In genomic region chr17:7608046-7608445, GRCm38 (mm10) we compare ENCODE assay signal across 21 mouse cellular contexts.
DNase-seq lines count a peak whose midpoint lies in the region; ATAC-seq and TF ChIP-seq lines count a peak whose summit lies in the region.
"Had no signal": no experiment of that assay in that cellular context is flagged by ENCODE, and none has a peak within 500 bp of the region (broad histone marks: within the 10 kb centered on the region; RNA-seq: fewer than 3 reads in every experiment).

No protein-coding gene starts in this region.

- WGBS in cerebellum, adult 2 months: 23% methylated on average over 11 of the region's 11 CpGs
- WGBS in heart, embryonic 11.5 days (ENCODE audit: insufficient replicate concordance): 76% methylated on average over 11 of the region's 11 CpGs
- 58% methylated on average over 11 of the region's 11 CpGs for WGBS in midbrain, postnatal 0 days
- 81% methylated on average over 11 of the region's 11 CpGs for WGBS in midbrain, embryonic 13.5 days

- no peak for TF ChIP-seq POLR2A in cerebellum, adult 2 months (IDR thresholded peaks at IDR 0.05; ENCODE audit: borderline replicate concordance, insufficient read depth, low read length)

- no peaks in the 10 kb centered on the region for H3K27me3 ChIP-seq in cerebellum, adult 2 months (ENCODE audit: control insufficient read depth, insufficient read depth, low read length)
- no peaks in the 10 kb centered on the region for H3K27me3 ChIP-seq in heart, embryonic 11.5 days (ENCODE audit: control insufficient read depth, insufficient read depth, low read length)
- no peaks in the 10 kb centered on the region for H3K27me3 ChIP-seq in midbrain, postnatal 0 days (ENCODE audit: insufficient read depth, low read length)
- no peaks in the 10 kb centered on the region for H3K27me3 ChIP-seq in midbrain, embryonic 13.5 days
- H3K27me3 ChIP-seq: CH12.LX; heart, embryonic 13.5 days; limb, embryonic 15.5 days; liver, embryonic 15.5 days; megakaryocyte, embryonic 14.5 days; midbrain, embryonic 15.5 days; neural tube, embryonic 15.5 days; stomach, embryonic 15.5 days had no signal

- H3K9ac ChIP-seq in heart, embryonic 11.5 days (ENCODE audit: low read depth, low read length): no peak overlapping the region
- H3K9ac ChIP-seq in midbrain, postnatal 0 days (replicated peaks; ENCODE audit: low read length, poor library complexity, severe bottlenecking): no peak overlapping the region
- no peak overlapping the region for H3K9ac ChIP-seq in midbrain, embryonic 13.5 days (replicated peaks)
- H3K9ac ChIP-seq: heart, embryonic 13.5 days; limb, embryonic 15.5 days; liver, embryonic 15.5 days; midbrain, embryonic 15.5 days; neural tube, embryonic 15.5 days; stomach, embryonic 15.5 days had no signal

- peak; percentile 9 to 10 for DNase-seq in cerebellum, adult 2 months
- DNase-seq in cerebellum, adult 9-11 months: no peak
- DNase-seq in heart, adult 11 months: peak; percentile 91
- DNase-seq in midbrain, postnatal 0 days (ENCODE audit: low spot score): peak; percentile 3
- peak; percentile 71 for DNase-seq in skeletal muscle tissue, adult 2 months (ENCODE audit: low read depth, low spot score)
- no peak for DNase-seq in layer of hippocampus, adult 11-12 months (ENCODE audit: low spot score)
- DNase-seq: embryo, embryonic 11 days; kidney, adult 2 months; kidney, postnatal 10 days; right cerebral cortex, postnatal 25 days; thymus, adult 2 months had no signal

- ATAC-seq in heart, embryonic 11.5 days (replicated peaks; ENCODE audit: insufficient number of reproducible peaks, low FRiP score, low TSS enrichment): no peak
- no peak for ATAC-seq in midbrain, postnatal 0 days (ENCODE audit: low FRiP score)
- ATAC-seq in midbrain, embryonic 13.5 days: no peak
- ATAC-seq: midbrain, embryonic 15.5 days had no signal

- no peak overlapping the region for H3K27ac ChIP-seq in cerebellum, adult 2 months (ENCODE audit: insufficient read depth, low read length)
- no peak overlapping the region for H3K27ac ChIP-seq in heart, embryonic 11.5 days (ENCODE audit: low read depth, low read length)
- H3K27ac ChIP-seq in midbrain, postnatal 0 days (ENCODE audit: low read depth, low read length): no peak overlapping the region
- H3K27ac ChIP-seq in midbrain, embryonic 13.5 days: no peak overlapping the region
- H3K27ac ChIP-seq: heart, embryonic 13.5 days; limb, embryonic 15.5 days; liver, embryonic 15.5 days; midbrain, embryonic 15.5 days; neural tube, embryonic 15.5 days; stomach, embryonic 15.5 days had no signal

- no peak for TF ChIP-seq CTCF in cerebellum, adult 2 months (IDR thresholded peaks at IDR 0.05; ENCODE audit: borderline replicate concordance, insufficient read depth, low read depth, low read length)
- TF ChIP-seq CTCF in midbrain, postnatal 0 days (IDR thresholded peaks at IDR 0.05): no peak

- no peaks in the 10 kb centered on the region for H3K36me3 ChIP-seq in heart, embryonic 11.5 days (ENCODE audit: control insufficient read depth, insufficient read depth, low read length)
- H3K36me3 ChIP-seq in midbrain, postnatal 0 days (ENCODE audit: insufficient read depth, low read length): no peaks in the 10 kb centered on the region
- no peaks in the 10 kb centered on the region for H3K36me3 ChIP-seq in midbrain, embryonic 13.5 days
- H3K36me3 ChIP-seq: heart, embryonic 13.5 days; limb, embryonic 15.5 days; liver, embryonic 15.5 days; midbrain, embryonic 15.5 days; neural tube, embryonic 15.5 days; stomach, embryonic 15.5 days had no signal

- no peaks in the 10 kb centered on the region for H3K4me1 ChIP-seq in cerebellum, adult 2 months (ENCODE audit: control insufficient read depth, insufficient read depth, low read length)
- no peaks in the 10 kb centered on the region for H3K4me1 ChIP-seq in heart, embryonic 11.5 days (ENCODE audit: control insufficient read depth, insufficient read depth, low read length)
- H3K4me1 ChIP-seq in midbrain, postnatal 0 days (ENCODE audit: insufficient read depth, low read length): no peaks in the 10 kb centered on the region
- H3K4me1 ChIP-seq in midbrain, embryonic 13.5 days (replicated peaks): peaks cover 4% of the 10 kb centered on the region; the same call in 1 of the 2 replicates
- H3K4me1 ChIP-seq: heart, embryonic 13.5 days; liver, embryonic 15.5 days; megakaryocyte, embryonic 14.5 days; neural tube, embryonic 15.5 days had no signal

- no peak overlapping the region for H3K4me3 ChIP-seq in cerebellum, adult 2 months (replicated peaks; ENCODE audit: insufficient read depth, low read depth, low read length)
- H3K4me3 ChIP-seq in heart, embryonic 11.5 days (ENCODE audit: low read depth, low read length): no peak overlapping the region
- no peak overlapping the region for H3K4me3 ChIP-seq in midbrain, postnatal 0 days (ENCODE audit: low read depth, low read length)
- H3K4me3 ChIP-seq in midbrain, embryonic 13.5 days (replicated peaks): no peak overlapping the region
- H3K4me3 ChIP-seq: heart, embryonic 13.5 days; limb, embryonic 15.5 days; liver, embryonic 15.5 days; megakaryocyte, embryonic 14.5 days; midbrain, embryonic 15.5 days; neural tube, embryonic 15.5 days; stomach, embryonic 15.5 days had no signal

- H3K9me3 ChIP-seq in heart, embryonic 11.5 days (replicated peaks; ENCODE audit: control insufficient read depth, low read length): no peaks in the 10 kb centered on the region
- no peaks in the 10 kb centered on the region for H3K9me3 ChIP-seq in midbrain, postnatal 0 days (ENCODE audit: low read length)
- H3K9me3 ChIP-seq in midbrain, embryonic 13.5 days: no peaks in the 10 kb centered on the region
- H3K9me3 ChIP-seq: limb, embryonic 15.5 days; liver, embryonic 15.5 days; midbrain, embryonic 15.5 days; neural tube, embryonic 15.5 days; stomach, embryonic 15.5 days had no signal

- H3K4me2 ChIP-seq in heart, embryonic 11.5 days: no peak overlapping the region
- no peak overlapping the region for H3K4me2 ChIP-seq in midbrain, postnatal 0 days (ENCODE audit: low read depth, low read length, poor library complexity, severe bottlenecking)
- H3K4me2 ChIP-seq in midbrain, embryonic 13.5 days (replicated peaks): no peak overlapping the region
- H3K4me2 ChIP-seq: heart, embryonic 13.5 days; limb, embryonic 15.5 days; liver, embryonic 15.5 days; midbrain, embryonic 15.5 days; neural tube, embryonic 15.5 days; stomach, embryonic 15.5 days had no signal

Comparison
In these comparisons a context has a peak if more than half of its experiments do, and no peak if none do; other contexts are left out.
1. DNase-seq: peak in cerebellum, adult 2 months (2 of 2), heart, adult 11 months (single experiment), midbrain, postnatal 0 days (single experiment) and skeletal muscle tissue, adult 2 months (single experiment); none in cerebellum, adult 9-11 months (single experiment) and layer of hippocampus, adult 11-12 months (single experiment).